Mouse (Mus musculus) T-helper 17 cell (primary cell): ENCODE results near the gene Gm20388.

Experiments used
- in situ Hi-C, 2 experiments: fragments of 300-600 bp; cut with MboI, MseI; formaldehyde crosslinking; loops; 1 replicate in 1 of 2; 2 replicates in 1 of 2; pipeline ENCODE4 v1.15.1; 2025; ENCODE audit warnings: high pct_unique_total_duplicates in 2 of 2

Gm20388 gene

DNA sequence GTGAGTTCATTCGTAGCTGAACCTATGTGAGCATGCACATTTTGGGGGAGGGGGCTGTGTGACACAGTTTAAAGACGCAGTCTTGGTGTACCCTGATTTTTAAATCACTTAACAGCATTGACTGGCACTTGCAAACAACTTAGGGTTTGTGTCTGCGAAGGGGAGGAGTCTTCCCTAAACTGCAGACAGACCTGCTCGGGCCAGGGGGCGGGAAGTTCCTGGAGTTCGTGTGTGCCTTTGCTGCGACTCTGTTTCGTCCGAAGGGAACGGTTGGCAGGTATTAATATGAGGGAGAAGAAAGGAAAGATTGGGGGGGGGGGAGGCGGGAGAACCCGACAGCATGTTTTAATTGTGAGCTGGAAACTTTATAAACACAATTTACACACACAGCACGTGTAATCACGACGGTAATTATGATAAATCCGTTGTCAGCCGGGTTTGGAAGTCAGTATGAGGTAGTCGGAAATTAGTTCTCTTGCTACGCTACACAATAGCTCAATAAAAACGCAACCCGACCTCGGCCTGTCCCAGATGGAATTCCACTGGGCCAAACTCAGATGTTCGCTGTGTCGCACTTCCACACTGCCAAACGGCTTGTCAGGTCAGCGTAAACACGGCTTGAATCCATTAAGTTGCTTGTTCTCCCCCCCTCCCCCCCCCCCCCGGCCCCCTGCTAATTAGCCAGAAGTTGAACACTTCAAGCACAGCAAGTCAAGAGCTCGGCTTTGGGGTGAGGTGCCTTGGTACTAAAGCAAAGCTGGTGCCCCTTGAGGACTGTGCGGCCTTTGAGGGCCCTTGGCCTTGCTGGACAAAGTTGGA, 1264.3 kb downstream of the Gm20388 start:
- in situ Hi-C loops = no loop called here

DNA sequence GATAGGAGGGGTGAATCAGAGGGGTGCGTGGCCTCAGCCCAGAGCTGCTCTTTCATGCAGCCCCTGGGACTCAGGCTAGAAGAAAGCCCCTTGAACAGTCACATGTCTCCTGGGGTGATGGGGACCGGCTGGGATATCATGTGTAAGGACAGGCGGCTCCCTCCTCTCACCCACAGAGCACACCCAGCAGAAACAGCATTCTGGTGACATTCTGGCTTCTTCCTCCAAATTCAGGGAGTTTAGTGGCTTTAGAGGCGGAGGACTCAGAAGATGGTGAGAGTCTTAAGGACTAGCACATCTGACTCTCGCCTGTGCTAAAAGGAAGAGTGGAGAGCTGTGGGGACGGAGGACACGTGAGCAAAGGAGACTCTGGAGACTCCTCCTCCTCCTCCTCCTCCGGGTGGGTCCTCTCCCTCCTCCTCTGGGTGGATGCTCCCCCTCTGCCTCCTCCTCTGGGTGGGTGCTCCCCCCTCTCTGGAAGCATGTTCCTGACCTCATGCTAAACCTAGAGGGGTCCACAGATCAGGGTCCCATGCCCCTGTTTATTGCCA, 1265.0 kb downstream of the Gm20388 start:
- in situ Hi-C loops = no loop called here

GRCm38 (mm10) chr8:121176291-121176690, 1265.7 kb downstream of the Gm20388 start:
- in situ Hi-C loops = no loop called here

DNA sequence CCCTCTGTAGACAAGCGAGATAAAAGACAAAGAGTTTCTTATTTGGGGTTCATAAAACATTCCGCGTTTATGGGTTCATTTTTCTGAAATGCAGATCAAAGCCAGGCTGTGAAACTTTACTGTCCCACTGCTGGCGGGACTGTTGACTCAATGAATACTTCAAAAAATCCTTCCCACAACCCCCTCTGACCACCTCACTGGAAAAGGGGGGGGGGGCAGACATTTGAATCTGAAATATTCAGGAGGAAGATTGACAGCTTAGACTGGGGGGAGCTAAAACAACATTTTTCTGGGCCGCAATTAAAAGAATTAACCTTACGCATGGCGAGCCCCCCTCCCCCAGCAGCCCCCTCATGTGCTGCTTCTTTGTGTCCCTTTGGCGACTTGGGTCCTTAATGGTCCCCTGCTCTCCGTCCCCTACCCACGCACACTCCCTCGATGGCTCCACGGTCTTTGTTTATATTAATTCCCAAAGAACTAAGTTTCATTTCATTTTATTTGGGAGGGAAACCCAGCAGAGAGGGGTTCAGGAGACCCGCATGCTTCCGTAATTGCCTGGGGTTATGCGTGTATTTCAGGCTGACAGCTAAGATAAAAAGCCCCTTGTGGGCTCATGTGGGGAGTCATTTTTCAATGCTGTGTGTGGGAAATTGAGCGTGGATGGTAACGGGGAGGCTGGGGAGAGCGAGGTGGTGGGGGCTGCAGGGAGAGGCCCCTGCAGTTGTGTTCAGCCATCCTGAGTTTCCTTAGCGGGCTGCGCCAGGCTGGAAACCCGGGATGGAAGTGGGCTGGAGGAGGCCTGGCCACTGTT, 1270.0 kb downstream of the Gm20388 start:
- in situ Hi-C loops = no loop called here

DNA sequence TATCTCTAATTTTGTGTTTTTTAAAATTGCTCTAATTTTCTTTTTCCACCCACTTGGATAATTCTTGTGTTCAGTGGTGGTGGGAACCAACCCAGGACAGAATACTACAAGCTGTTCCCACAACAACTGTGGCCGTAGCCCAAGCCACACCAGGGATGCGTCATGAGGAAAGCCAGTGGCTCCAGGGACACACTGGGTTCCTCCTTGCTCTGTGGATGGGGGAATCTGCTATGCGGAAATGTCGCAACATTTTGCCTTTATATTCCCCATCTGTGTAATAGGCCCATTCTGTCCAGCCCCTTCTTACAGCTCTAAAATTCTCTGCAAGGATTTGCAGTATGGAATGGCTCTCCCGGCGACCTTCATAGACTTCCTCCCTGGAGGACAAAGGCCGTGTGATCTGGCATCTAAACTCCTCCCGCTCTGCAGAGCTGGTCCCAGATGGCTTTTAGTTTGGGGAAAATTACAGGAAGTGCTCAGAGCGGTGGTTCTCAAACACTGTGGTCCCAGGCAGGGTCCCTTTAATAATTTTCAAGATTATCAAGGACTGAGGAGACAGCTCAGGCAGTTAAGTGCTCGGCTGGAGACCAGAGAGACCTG, 1270.7 kb downstream of the Gm20388 start:
- in situ Hi-C loops = no loop called here

DNA sequence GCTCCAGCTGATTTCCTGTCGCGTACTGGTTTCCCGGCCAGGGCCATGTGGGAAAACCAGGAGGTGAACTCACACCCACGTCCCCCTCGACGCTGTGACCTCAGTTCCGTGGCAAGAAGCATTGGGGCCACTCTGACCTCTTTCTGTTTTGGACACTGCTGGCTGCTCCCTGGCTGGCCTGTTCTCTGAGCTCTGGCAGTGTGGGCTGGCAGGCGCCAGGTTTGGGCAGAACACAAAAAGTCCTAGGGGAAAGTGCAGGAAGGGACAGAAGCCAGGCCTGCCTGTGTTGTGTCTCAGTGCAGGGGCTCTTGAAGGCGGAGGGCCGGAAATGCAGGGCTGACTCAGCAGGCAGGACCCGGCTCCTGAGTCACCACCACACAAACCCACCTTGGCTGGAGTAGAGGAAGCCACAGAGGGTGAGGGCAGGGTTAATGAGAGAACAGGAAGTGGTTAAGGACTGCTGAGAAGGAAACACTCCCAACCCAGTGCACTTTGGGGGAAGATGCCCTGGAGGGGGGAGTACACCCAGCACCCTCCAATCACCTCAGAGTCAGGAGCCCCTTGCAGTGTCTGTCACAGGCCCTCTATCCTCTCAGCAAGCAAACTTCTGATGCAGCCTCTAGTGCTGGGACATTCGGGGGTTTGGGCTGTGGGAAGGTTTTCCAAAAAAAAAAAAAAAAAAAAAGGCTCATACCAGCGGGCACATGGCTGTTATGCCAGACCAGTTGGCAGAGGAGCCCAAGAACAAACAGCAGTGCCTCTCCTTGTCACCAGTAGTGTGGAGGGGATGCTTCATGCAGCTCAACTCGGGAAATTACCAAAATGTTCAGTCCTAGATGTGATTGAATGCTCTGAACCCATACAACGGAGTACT, 1277.1 kb downstream of the Gm20388 start:
- in situ Hi-C loops = no loop called here

DNA sequence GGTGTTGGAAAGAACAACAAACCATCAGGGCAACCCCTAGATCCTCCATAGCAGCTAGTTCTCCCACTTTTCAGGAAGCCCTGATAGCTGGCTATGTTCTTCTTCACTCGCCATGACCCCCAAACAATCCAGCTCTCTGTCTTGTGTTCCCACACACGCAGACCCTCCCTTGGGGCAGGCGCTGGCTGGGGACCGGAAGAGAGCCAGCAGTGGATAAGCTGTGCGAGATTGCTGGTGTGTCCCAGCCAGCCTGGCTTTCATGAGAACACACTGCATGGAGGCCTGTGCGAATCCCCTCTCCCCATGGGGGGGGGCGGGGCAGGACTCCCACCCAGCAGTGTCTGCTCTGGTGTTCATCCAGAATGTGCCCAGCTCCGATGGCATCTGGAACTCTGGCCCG, 1278.4 kb downstream of the Gm20388 start:
- in situ Hi-C loops = no loop called here

GRCm38 (mm10) chr8:121192451-121192850, 1281.8 kb downstream of the Gm20388 start:
- in situ Hi-C loops = no loop called here

- in situ Hi-C loops = no loop called here
Observed at GRCm38 (mm10) chr8:121195970-121196369, 1285.3 kb downstream of the Gm20388 start.

- in situ Hi-C loops = no loop called here
Observed at GRCm38 (mm10) chr8:121196726-121197668, 1286.4 kb downstream of the Gm20388 start.

- in situ Hi-C loops = loop anchor here in 1 of 2 experiments (5.0 kb wide), 1 partner anchor 83 kb away; the partner anchor contains the start of gene Foxc2
Observed at GRCm38 (mm10) chr8:121200069-121200468, 1289.4 kb downstream of the Gm20388 start.

GRCm38 (mm10) chr8:121200979-121201378, 1290.3 kb downstream of the Gm20388 start:
- in situ Hi-C loops = loop anchor here in 1 of 2 experiments (5.0 kb wide), 1 partner anchor 84 kb away; the partner anchor contains the start of gene Foxc2

- in situ Hi-C loops = loop anchor here in 1 of 2 experiments (5.0 kb wide), 1 partner anchor 84 kb away; the partner anchor contains the start of gene Foxc2
Observed at GRCm38 (mm10) chr8:121201651-121202050, 1291.0 kb downstream of the Gm20388 start.

GRCm38 (mm10) chr8:121203612-121204376, 1293.2 kb downstream of the Gm20388 start:
- in situ Hi-C loops = loop anchor here in 1 of 2 experiments (5.0 kb wide), 1 partner anchor 86 kb away; the partner anchor contains the start of gene Foxc2

GRCm38 (mm10) chr8:121207171-121207570, 1296.5 kb downstream of the Gm20388 start:
- in situ Hi-C loops = no loop called here

GRCm38 (mm10) chr8:121210627-121211026, 1300.0 kb downstream of the Gm20388 start:
- in situ Hi-C loops = loop anchor here in 1 of 2 experiments (5.0 kb wide), 1 partner anchor 93 kb away; the partner anchor contains the start of gene Foxc2

GRCm38 (mm10) chr8:121213236-121213635, 1302.6 kb downstream of the Gm20388 start:
- in situ Hi-C loops = loop anchor here in 1 of 2 experiments (5.0 kb wide), 1 partner anchor 96 kb away; the partner anchor contains the start of gene Foxc2

DNA sequence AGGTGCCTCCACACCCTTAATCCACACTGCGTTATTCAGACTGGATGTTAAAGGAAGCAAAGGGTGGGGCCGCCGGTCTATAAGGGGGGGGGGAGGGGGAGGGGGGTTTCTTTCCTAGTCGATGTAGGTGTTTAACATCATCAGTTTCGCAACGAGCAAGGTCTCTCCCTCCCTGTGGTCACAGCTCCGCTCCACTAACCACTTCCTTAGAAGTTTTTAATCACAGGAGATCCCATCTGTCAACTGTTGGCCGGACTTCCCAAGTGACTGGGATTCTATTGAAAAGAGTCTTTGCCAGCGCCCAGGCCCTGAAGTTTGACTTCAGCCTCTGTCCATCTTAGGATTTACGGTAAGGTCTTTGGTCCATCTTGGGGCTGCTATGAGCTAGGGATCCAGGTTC, 1303.0 kb downstream of the Gm20388 start:
- in situ Hi-C loops = loop anchor here in 1 of 2 experiments (5.0 kb wide), 1 partner anchor 96 kb away; the partner anchor contains the start of gene Foxc2
